Mouse (Mus musculus) kidney, adult 2 months (tissue): ENCODE measurements at regions not wholly inside any gene's neighbourhood (a gene's known extent, or its start where the extent isn't known, plus 50 kb on each side); places are given as distances from the start of the nearest gene placed in this dataset.

Experiments used
- CTCF ChIP-seq: fragments of 200-500 bp; conservative IDR thresholded peaks from 2 replicates; pipeline ENCODE4 v1.5.1; 2011; ENCODE audit warnings: low read depth, mild to moderate bottlenecking, control low read depth, low read length, moderate library complexity, mixed read lengths; ENCODE audit not compliant: insufficient read depth, insufficient read length
- POLR2A ChIP-seq: fragments of 200-500 bp; IDR thresholded peaks from one replicate; pipeline ENCODE4 v1.6.1; 2011; ENCODE audit warnings: low read depth, low read length, control low read depth

DNA sequence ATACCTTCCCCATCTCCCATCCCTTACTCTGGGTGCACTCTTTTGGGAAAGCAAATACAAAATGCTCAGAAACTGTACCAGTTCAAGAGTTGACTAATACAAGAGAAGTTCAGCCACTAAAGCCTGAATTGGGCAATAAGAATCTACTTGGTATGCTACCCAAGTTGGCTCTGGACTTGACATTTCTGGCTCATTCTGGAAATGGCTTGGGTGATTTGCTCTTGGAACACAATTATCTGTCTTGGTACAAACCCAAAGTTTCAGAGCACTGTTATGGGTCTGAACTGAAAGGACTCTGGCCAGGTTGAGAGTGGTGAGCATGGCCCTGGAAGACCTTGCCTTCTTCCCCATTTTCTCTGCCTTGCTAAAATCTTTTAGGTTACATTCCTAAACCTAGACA, 136.6 kb downstream of the Fam84a start:
- no peak for TF ChIP-seq POLR2A
- TF ChIP-seq CTCF, result no peak
